Mouse (Mus musculus): Measurements from ENCODE around the gene Abca2.

The Abca2 gene

DNA sequence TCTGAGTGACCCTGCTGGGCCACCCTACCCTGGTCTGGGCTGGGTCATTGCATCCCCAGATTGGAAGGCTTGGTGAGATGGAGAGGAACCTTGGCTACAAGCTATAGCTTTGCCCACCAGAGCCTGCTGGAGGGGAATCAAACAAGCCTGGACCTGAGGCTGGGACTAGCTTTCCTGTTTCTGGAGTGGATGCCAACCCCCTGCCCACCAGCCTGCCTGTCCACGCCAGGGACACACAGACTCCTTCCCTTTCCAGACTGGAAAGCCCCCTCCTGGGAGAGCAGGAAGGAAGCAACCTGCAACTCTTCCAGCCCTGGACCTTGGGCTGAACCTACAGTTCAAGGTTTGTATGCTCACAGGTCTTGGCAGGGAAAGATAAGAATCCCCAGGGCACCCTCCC, 4.9 kb upstream of the Abca2 start:
- DNase-seq (ENCODE audit: low read depth, low spot score), result no peak

DNA sequence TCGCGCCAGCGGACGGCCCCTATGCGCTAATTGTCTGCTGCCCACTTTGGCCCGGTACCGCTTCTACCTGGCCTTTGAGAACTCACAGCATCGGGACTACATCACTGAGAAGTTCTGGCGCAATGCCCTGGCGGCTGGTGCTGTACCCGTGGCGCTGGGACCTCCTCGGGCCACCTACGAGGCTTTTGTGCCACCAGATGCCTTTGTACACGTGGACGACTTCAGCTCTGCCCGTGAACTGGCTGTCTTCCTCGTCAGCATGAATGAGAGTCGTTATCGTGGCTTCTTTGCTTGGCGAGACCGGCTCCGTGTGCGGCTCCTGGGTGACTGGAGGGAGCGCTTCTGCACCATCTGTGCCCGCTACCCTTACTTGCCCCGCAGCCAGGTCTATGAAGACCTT, 3.0 kb upstream of the Abca2 start:
- DNase-seq (ENCODE audit: low read depth, low spot score), result no peak

DNA sequence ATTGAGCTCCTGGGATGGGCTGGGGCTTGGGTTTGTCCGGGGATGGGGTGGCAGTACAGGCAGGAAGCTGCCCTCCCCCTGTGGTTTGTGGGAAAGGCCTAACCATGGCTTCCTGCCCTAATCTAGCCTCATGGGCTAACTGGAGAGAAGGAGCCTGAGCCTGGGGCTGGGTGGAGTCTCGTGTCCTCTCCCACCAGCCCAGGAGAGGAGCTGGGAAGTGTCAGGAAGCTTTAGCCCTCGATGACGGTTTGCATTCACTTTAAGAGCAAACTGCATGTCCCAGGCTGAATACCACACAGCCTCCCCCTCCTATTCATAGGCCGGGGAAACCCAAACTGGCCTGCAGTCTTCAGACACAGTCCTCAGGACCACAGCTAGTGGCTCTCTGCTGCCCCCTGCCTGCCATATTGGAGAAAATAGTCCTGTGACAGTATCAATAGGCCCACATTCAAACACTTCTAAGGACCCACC, 1.7 kb upstream of the Abca2 start:
- DNase-seq (ENCODE audit: low read depth, low spot score), result peak; percentile 65

DNA sequence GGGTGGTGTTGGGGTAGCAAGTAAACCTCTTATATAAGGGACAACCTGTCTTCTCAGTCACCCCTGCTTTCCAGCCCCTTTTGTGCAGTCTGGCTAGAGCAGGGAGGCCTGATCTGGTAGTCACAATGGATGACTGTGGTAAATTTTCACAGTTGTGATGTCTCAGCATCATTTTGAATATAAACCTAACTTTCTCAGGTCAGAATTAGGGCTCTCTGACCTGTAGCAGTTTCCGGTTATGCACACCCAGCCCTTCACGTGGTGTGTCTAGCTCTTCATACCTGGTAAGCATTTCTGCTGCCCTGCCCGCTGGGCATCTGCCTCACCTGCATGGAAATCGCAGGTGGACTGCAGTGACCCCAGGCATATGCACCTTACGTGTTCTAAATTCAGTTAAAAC, 1.2 kb upstream of the Abca2 start:
- no peak for DNase-seq (ENCODE audit: low read depth, low spot score)

DNA sequence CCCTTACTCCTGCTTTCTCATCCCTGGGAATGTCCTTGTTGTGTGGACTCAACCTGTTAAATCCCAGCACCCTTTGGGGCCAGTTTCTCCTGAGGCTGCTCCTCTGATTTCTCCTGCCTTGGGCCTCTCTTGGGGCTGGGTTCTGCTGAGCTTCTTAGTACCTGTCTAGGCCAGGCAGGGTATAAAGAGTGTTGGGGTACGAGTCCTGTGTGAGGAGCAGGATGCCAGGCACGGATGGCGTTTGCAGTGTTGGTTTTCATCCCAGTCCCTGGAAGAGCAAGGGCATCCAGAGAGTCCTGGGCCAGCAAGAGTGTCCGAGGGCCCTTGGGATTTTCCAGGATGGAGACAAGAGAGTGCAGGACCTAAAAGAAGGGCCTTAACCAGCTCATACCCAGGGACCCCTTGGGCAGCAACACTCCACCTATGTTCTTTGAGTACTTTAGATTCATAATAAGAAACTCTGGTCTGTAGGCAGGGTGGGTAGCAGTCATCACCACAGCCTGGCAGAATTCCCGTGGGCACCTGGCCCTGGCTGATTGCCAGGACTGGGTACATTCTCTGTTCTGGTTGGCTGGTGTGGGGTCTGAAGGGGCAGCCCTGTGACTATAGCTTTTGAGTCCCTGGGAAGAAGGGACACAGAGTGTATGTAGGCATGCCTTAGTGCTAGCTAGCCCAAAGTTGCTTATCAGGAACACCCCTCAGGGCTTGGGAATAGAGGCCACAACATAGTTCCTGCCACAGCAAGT, 1.1 kb downstream of the Abca2 start:
- no peak for DNase-seq (ENCODE audit: low read depth, low spot score)

DNA sequence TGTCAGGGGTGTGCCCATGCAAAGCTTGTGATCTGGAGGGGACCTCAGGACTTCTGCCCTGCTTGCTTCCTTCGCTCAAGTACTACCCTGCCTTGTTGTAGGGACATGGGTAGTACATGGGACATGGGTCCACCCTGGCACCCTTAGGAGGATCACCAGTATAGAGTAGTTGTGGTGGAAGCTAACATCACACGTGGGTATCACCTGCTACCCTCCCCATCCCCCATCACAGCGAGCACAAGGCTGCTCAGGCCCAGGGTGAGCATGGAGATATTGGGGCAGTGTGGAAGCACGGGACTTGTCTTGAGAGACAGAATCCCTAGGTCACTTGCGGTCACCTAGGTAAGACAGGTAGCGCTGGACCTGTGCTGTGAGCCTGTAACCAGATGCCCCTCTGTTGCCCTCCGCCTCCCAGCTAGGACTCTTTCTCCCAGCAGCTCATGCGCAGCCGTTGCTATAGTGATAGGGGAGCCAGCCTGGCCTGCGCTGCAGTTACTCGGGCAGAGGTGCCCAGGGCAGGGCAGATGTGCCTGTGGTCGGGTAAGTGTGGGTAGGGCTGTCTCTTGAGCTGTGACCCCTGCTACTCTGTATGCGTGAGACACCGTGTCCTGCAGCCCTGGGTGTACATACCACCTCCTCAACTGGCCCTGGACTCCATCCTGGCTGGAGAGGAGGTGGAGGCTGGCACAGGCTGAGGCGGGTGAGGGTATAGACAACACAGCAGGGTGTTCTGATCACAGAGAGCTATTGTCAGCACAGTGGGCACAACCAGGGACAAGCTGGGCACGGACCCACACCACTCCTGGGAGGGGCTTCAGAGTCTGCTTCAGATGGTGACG, 2.1 kb downstream of the Abca2 start:
- DNase-seq (ENCODE audit: low read depth, low spot score), result no peak

DNA sequence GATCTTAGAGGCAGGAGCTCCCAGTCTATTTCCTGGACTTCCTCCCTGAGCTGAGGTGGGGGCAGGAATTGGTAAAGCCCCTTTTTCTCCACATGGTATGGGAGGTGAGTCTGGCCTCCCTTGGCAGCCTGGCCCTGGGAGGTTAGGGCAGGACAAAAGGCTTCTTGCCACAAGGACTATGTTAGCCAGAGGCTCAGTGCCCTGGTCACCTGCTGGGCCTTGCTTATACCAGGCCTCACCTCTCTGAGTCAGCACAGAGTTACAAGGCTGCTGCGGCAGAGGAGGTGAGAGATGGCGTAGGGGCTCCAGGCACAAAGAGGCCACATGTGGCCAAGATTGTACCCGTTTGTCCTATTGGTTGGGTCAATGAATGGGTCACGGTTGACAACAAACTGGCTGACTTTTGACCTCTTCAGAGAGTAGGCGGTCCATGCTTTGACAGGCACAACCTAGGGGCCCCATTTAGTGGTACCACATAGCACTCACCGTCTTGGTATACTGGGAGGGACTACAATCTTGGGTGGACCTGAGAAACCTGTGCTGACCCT, 2.9 kb downstream of the Abca2 start:
- no peak for DNase-seq (ENCODE audit: low read depth, low spot score)

DNA sequence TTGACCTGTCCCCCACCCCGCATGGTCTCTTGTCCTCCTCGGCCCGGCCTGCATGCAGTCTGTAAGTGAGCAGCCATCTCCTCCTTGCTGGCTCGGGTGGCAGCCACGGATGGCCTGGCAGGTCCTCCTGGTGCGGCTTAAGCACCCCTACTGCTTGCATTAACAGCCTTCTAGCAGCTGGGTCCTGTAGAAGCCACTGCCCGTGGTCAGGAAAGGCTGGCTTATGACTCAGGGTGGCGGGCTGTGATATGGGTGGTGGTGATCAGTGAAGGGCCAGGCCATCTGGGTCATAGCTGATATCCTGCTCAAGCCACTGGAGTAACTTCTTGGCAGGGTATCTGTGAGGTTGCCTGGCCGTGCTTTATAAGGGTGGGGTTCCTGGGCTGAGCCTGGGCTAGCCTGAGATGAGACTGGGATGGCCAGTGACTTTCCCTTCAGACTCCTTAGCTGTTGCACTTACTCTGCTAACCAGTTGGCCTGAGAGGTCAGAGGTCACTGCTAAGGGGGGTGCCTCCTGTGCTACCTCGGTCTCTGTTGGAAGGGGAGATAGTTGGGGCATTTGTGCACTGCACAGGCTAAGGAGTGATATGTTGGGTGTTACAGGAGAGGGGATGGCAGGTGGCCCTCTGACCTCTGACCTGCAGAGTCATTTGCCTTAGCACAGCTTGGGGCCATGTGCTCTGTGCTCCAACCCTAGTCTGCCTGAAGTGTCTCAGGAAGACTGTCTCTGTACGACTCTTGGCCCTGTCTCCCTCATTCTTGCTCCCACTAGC, 4.0 kb downstream of the Abca2 start:
- no peak for DNase-seq (ENCODE audit: low read depth, low spot score)

DNA sequence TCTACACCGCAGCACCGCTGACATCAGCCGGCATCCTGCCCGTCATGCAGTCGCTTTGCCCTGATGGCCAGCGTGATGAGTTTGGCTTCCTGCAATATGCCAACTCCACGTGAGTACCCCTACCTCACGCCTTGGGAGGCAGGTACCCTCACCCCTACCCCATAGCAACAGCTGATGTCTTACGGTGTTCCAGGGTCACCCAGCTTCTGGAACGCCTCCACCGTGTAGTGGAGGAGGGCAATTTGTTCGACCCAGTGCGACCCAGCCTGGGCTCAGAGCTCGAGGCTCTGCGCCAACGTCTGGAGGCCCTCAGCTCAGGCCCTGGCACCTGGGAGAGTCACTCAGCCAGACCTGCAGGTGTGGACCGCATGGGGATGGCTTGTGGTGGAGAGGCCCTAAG, 4.6 kb downstream of the Abca2 start:
- DNase-seq (ENCODE audit: low read depth, low spot score), result no peak

DNA sequence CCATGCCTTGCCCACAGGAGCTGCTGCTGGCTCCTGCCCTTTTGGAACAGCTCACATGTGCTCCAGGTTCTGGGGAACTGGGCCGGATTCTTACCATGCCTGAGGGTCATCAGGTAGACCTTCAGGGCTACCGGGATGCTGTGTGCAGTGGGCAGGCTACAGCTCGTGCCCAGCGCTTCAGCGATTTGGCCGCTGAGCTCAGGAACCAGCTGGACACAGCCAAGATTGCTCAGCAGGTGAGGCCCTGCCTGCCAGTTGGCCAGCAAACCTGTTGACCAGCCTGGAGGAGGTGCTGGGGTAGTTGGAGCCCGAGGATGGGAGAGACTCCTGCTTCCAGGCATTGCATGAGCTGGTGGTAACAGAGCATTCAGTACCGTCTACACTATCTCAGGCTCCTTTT, 5.8 kb downstream of the Abca2 start:
- DNase-seq (ENCODE audit: low read depth, low spot score), result no peak

DNA sequence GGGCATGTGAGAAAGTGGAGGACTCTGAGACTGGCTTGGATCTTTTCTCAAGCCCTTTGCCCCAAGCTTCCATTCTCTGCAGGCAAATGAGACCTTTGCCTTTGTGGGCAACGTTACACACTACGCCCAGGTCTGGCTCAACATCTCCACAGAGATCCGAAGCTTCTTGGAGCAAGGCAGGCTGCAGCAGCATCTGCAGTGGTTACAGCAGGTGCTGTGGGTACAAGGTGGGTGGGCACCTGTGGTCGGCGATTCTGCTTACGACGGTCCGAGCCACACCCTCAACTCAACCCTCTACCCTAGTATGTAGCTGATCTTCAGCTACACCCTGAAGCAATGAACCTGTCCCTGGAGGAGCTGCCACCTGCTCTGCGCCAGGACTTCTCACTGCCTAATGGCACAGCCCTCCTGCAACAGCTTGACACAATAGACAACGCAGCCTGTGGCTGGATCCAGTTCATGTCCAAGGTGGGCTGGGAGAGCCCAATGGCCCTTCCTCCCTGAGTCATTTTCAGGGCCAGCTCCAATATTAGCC, 7.8 kb downstream of the Abca2 start:
- DNase-seq (ENCODE audit: low read depth, low spot score), result no peak

DNA sequence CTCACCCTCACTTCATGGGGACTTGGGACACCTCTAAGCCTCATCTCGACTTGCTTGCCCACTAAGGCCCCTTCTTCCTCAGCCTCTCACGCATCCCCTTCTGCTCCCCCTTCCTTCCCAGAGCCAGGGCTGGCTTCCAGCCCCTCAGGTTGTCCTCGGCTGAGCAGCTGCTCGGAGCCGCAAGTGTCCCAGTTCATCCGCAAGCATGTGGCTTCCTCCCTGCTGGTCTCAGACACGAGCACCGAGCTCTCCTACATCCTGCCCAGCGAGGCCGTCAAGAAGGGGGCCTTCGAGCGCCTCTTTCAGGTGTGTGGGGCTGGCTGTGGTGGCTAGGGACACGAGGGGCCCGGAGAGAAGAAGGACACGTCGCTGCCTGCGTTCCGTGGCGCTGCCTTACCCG, 12.6 kb downstream of the Abca2 start:
- no peak for DNase-seq (ENCODE audit: low read depth, low spot score)

DNA sequence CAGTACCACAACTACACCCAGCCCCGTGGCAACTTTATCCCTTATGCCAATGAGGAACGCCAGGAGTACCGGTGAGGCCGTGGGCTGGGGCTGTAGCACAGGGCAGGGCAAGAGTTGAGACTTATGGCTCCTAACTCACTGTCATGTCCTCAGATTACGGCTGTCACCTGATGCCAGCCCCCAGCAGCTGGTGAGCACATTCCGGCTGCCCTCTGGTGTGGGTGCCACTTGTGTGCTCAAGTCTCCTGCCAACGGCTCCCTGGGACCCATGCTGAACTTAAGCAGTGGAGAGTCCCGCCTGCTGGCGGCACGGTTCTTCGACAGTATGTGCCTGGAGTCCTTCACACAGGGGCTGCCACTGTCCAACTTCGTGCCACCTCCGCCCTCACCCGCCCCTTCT, 14.2 kb downstream of the Abca2 start:
- no peak for DNase-seq (ENCODE audit: low read depth, low spot score)

DNA sequence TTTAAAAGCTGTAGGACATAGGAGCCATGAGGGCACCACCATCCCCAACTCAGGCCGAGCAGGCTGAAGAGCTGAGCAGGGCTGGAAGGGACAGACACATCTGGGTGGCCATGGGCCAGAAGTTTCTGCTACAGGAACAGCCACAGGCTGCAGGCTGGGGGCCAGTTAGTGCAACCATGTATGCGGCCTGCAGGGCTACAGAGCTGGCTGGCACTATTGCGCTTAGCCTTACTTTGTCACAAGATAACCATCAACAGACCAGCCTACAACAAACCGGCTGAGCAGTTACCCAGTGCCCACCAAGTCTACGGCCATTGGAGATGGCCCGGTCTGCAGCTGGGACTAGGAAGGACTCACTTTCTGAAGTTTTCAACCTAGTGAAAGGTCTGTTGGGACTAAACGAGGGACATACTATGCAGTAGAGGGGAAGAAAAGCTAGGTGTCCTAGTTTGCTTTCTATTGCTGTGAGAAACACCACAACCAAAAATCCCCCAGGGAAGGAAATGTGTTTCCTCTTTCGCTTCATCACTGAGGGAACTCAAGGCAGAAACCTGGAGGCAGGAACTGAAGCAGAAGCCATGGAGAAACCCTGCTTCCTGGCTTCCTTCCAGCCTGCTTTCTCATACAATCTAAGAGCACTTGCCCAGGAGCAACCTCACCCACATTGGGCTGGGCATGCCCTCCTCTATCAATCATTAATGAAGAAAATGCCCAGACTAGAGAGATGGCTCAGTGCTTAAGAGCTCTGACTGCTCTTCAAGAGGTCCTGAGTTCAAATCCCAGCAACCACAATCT, 22.5 kb downstream of the Abca2 start:
- no peak for DNase-seq (ENCODE audit: low read depth, low spot score)

DNA sequence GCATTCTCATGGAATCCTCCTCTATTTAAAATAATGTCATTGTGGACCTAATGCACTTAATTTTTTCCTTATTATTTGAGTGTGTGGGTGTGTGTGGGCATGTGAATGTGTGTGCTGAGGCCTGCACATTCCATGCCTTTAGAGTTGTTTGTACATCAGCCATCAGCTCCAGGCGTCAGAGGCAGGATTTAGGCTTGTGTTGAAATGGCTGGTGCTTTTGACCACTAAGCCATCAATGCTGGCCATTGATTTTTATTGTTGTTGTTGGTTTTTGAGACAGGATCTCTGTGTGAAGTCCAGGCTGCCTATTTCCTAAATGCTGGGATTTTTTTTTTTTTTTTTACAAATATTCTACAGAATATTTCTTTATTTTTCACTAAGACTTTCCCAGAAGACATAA, 24.4 kb downstream of the Abca2 start:
- no peak for DNase-seq (ENCODE audit: low read depth, low spot score)

DNA sequence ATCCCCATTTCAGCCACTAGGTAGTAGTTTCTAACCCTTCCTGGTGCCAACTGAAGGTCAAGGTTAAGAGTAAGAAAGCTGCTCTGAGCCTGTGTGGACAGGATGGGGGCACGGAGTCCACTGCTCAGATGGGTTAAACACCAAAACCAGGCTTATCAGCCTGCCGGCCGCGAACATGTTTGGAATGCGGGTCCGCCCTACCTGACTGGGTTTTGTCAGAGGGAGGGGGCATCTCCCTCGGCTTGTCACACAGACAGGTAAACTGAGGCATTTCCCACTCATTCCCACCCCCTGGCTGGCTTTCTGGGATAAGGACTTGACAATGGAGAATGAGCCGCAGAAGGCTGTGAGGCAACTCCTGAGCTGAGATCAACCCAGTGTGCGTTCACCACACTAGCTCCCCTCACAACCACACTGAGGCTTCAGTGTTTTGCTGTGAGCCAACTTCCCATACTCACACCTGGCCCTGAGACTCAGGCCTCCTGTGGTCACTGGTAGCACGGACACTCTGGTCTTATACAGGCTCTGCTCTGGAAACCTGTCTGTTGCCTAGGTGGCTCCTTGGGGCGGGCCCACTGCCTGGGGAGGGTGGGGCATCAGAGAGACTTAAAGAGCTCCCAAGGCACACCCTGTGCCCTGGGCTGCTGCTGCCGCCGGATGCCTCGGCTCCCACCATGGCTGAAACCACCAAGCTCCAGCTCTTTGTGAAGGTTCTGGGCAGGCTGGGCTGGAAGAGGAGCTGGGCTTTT, 27.9 kb downstream of the Abca2 start, which contains the start of gene Clic3:
Gene Clic3 (plus strand): TSS at position 634 of the 749 bp plus-strand sequence.
- no peak for DNase-seq (ENCODE audit: low read depth, low spot score)

DNA sequence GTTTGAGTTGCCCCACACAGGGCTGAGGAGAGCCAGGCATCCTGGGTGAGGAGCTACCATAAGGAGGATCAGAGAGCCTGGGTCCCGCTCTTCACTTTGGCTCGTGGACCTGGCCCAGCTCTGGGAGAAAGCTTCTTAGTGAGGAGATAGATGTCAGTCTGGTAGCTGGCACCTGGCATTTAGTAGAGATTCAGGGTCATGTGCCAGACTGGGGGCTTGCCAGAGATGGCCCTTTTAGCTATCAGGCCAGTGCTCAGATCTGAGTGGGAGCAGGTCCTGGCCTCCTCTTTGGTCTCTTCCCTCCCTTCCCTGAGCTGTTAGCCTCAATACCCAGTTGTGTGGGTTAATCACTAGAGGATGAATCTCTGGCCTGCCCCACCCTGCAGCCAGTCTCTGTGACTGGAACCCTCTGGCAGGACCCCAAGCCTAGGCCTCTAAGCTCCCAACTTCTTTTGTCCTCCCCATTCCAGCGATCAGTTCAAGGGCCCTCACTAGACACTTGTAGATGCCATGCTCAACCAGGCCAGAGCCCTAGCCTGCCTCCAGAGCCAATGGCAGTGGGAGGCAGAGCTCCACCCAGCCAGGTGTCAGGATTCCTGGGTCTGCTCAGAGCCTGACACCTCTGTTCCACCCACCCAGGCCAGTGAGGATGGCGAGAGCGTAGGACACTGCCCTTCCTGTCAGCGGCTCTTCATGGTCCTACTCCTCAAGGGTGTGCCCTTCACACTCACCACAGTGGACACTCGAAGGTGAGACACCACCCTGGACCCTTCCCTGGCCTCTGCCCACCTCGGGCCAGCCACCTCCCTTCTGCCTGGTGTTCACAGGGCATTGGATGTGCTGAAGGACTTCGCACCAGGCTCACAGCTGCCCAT, 28.8 kb downstream of the Abca2 start:
- DNase-seq (ENCODE audit: low read depth, low spot score), result no peak

DNA sequence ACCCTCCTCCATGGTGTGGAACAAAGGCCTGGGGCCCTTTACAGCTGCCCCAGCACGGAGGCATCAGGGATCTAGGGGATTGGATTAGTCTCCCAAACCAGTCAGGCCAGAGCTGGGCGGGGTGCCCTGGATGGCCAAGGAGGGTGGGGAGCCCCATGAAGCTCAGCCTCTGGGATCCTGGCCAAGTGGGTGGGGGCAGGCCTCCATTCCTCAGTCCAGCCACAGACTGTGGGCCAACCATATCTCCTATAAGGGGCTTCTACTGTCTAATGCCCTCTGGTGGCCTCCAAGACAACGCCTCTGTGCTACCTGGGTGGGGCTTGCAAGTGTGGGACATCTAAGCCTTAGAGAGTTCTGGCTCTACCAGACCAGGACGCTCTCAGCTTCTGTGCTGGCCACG, 30.4 kb downstream of the Abca2 start:
- DNase-seq (ENCODE audit: low read depth, low spot score), result no peak

DNA sequence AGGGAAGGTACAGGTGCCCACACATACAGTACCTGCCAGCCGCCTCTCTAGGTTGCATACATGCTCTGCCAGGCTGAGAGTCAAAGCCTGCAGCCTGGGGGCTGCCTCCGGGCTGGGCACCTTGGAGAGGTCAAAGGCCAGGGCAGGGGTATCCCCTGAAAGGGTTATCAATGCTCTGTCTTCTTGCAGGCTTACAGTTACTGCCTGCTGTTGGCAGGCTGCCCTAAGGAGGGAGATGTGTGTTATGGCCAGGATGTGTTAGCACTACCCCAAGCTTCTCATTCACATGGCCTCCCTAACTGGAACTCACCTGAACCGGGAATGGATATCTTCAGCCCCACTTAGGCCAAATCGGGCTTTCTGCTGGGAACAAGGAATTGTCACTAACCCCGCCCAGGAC, 31.6 kb downstream of the Abca2 start:
- no peak for DNase-seq (ENCODE audit: low read depth, low spot score)

Data from retina, adult 2 months (tissue).